Mouse (Mus musculus): ENCODE results near the gene Kcna3.
A peak's percentile ranks its signal among the peaks of the same experiment; 100 is the strongest.

The Kcna3 gene

DNA sequence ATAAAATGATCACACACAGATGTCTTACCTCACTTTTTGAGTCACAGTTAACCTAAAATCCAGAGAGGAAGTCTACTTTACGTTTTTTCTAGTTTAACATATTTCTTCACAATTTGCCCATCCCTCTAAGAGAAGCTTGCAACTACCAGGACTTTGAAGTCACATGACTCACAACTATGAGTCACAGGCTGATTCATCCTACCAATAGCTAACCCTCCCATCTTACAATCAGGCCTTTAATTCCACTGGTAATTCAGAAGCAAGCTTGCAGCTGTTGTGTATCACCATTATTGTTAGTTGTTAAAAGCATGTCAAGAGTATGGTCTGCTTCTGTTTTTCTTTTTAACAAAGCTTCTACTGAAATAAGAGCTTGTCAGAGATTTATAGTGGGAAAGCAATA, 26.8 kb downstream of the Kcna3 start:
- DNase-seq (ENCODE audit: low spot score in 2 of 2) = no peak

DNA sequence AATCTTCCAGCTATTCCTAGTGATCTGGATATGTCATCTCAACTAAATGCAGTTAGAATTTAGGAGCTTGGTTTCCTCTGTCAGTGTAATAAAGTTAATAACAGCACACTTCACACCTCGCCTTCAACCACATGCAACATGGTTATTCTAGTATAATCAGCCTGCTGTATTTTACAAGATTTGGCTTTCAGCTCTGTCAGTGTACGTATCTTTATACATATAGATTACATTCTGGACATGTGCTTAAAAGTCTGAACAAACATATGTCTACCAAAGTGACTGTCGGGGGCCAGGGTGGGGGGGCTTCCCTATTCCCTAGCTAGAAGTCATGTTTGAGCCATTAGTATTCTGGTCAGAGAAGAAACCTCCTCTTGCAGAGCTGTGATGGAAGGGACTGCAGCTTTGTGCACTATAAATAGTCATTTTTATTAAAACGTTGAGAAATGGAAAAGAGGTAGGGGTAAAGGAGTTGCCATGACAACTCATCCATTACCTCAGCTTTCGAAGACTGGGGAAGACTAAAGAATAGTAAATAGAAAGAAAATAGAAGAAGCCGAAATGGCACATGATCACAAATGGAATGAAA, 29.6 kb downstream of the Kcna3 start:
- DNase-seq (ENCODE audit: low spot score in 2 of 2) = no peak

DNA sequence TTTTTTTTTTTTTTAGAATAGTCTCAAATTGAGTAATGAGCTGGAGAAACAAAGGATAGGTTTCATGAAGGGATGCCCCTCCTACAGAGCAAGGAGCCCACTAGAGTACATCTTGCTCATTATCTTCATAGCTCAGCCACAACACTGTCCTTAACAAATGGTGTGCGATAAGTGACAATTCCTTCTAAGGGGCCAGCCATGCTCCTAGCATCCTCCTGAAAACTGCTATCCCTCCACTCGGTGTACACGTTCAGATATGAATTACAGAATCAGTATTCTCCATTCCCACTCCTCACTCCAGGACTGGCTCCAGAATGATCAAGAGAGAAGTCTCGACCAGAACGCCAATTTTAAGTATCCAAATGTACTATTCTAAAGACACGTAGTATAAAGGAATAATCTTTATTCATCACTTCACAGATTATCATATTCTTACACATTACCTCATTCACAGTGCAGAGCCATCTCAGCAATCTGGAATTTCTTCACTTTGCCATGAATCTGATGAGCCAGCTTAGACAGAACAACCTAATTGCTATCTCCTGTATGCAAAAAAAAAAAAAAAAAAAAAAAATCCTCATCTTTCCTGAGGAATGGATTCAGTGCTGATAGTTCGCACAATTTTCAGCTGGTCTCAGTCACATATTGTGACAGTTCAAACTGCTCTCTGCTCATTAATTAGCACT, 30.3 kb downstream of the Kcna3 start:
- no peak for DNase-seq (ENCODE audit: low spot score in 2 of 2)

DNA sequence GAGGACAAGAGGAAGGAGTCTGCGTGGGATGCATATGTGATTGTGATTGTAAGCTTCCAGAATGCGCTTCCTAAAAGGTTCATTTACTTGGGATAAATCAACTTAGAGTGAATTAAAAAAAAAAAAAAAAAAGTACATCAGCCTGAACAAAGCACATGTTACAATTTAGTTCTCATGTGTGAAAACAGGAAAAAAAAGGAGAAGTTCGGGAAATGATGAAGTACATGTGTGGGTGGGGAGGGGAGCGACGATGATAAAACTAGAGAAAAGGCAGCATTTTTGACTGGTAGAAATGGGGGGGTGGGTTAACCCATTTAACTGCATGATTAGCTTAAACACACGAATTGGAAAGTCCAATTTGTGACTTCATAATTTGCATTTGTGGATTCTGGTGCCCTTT, 31.3 kb downstream of the Kcna3 start:
- DNase-seq (ENCODE audit: low spot score in 2 of 2) = no peak

DNA sequence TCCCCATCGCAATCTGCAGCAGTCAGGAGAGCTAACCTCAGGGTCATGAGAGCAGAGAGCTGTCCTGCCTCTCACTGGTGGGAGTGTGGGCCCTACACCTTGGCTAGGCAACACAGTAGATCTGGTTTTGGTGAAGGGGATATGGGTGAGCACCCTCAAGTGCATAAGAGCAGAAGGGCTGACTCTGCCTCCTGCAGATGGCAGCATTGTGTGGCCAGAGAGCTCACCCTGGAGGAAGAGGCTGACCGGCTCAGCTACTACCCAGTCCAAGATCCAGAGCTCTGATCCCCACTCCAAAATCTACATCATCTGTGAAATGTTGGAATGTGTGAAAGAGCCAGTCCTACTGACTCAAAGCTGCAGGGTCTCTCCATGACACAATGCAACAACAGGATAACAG, 37.9 kb downstream of the Kcna3 start:
- no peak for DNase-seq (ENCODE audit: low spot score in 2 of 2)

DNA sequence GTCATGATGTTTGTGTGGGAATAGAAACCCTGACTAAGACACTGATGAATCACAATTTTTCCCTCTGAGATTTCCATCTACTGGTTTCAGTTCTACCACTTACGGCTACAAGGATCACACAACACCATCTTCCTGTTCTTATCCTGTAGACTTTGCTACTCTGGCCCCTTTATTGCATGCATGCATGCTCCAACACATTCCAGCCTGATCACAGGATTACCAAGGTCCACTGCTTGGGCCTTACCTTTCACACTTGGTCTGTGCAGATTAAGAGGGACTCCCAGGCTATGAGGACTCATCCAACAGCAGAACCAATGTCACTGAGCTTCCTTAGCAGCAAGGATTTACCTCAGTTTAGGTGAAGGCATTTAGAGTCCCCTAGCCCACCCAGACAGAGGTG, 39.7 kb downstream of the Kcna3 start:
- DNase-seq (ENCODE audit: low spot score in 2 of 2) = no peak

DNA sequence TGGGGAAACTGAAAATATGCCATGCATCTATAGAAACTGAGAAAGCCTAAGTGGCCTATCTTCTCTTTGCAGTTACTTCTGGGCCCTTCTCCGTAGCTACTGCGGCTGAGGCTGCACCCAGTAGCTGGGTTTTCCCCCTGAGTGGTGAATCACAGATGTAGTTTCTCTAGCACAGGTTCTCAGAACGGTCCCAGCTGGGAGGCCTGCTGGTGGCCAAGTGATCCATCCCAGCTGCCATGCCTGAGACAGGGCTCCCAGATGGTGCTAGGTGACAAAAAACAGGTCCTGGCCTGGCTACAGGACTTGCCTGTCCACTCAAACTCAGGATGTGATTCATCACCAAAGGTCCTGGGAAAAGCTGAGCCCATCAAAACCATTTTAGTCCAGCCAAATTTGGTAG, 40.7 kb downstream of the Kcna3 start:
- DNase-seq (ENCODE audit: low spot score in 2 of 2) = peak; percentile 43 to 50

DNA sequence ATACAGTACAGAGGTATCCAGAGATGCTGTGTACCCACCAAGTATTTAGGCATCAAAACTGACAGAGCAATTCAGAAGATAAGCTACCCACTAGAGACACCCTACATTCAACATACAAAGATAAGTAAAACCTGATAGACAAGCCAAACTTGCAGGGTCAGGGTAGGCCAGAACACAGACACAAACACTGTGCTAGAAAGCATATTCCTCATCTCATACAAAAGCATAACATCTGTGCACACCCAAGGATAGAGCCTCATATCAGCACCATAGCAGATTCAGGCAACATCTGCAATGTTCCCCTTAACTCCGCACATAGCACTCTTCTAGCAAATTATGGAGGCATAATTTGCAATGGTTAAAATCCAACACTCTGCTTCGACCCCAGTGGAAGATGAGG, 41.1 kb downstream of the Kcna3 start:
- no peak for DNase-seq (ENCODE audit: low spot score in 2 of 2)

DNA sequence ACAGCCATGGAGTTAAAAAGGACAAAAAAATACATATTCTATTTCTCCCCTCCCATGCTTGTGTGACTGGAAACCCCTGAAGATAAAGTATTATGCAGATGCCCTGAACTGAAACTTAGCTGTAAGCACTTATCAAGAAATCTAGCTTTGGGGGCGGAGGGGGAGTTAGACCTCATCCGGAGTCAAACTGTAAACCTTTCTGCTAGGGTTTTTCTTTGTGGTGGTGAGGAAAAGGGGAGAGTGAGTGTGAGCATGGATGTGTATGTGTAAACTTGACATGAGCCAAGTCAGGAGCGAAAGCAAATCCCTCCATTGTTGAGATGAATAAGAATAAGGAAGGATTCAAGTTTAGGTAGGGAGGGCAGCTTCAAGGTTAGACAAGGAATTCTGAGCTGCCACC, 44.8 kb downstream of the Kcna3 start:
- DNase-seq (ENCODE audit: low spot score in 2 of 2) = no peak

DNA sequence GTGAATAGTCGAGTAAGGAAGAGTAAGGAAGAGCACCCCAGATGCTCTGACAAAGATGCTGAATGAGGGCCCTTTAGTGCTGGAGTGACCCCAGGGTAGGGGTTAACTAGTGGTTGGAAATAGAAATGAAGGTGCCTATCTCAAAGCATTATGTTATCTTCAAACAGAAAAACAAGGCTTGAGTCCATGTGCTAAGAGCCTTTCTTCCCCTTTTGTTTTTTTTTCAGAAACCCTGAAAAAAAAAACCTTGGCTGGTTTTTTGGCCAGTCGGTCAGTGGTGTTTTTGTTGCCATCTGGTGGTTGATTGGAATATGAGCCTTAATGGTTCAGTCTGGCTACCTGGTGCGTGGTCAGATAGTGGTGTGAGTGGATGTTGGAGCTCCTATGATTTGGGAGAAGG, 45.3 kb downstream of the Kcna3 start:
- DNase-seq (ENCODE audit: low spot score in 2 of 2) = peak in 1 of 2 experiments; percentile 43

DNA sequence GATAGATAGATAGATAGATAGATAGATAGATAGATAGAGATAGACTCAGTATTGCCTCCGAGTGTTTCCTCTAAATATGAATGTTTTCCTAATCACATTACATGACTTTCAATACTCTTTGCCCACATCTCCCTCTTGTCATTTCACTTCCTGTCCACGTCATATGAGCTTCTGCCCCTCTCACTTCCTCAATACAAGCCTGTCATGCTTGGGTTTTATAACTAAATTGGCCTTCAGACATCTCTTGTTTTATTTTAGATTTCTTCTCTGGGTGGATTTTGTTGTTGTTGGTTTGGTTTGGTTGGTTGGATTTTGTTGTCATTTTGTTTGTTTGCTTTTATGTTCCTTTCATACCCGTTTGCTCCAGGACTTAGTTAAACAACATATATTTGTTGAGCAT, 48.6 kb downstream of the Kcna3 start:
- peak; percentile 30 to 46 for DNase-seq (ENCODE audit: low spot score in 2 of 2)

DNA sequence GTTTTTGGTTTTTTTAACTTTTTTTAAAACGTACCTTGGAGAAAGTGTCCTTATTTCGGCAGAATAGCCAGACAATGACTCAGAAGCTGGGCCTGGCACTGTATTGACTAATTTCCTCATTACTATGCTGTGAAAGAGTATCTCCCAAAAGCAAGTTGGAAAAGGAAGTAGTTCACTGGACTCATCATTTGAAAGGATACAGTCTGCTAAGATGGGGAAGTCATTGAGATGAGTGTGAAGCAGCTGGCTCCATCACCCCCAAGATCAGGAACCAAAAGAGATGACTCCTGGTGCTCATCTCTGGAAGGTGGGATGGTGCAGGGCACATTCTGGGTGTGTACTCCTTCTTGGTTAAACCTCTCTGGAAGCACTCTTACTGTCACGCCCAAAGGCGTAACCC, 51.4 kb downstream of the Kcna3 start:
- DNase-seq (ENCODE audit: low spot score in 2 of 2) = no peak
